Mouse (Mus musculus): ENCODE measurements around the gene Iqck. TPM values are rescaled to one million over a fixed set of nuclear protein-coding genes. Genes with fewer than 3 reads are reported as not detected.

The Iqck gene
- total and polyA plus RNA-seq, 3 experiments: 0.29 to 0.70 (median 0.32) TPM

GRCm38 (mm10) chr7:118827975-118828416 is 27.6 kb upstream of the Iqck start:
- Histone ChIP-seq H3K4me1 (ENCODE audit: control insufficient read depth, insufficient read depth, low read length) (no peaks in the 10 kb centered on the region), H3K9ac (ENCODE audit: low read depth, low read length) (no peak overlapping the region), H3K27ac (no peak overlapping the region), H3K36me3 (ENCODE audit: control insufficient read depth, insufficient read depth, low read length) (no peaks in the 10 kb centered on the region), H3K4me3 (no peak overlapping the region), H3K27me3 (ENCODE audit: control insufficient read depth, insufficient read depth, low read length) (no peaks in the 10 kb centered on the region), H3K79me2 (replicated peaks; ENCODE audit: control insufficient read depth, insufficient read depth, low read length) (no peaks in the 10 kb centered on the region)
- intact Hi-C loops (cut with DNase I): no loop called here
- 78% methylated on average over 5 of the region's 5 CpGs for WGBS
- TF ChIP-seq CTCF (IDR thresholded peaks at IDR 0.05) (no peak), POLR2A (IDR thresholded peaks at IDR 0.05; ENCODE audit: insufficient read depth, low read depth, low read length) (no peak), EP300 (IDR thresholded peaks at IDR 0.05; ENCODE audit: insufficient read depth, low read depth, low read length) (no peak)
- no peak for DNase-seq

GRCm38 (mm10) chr7:118837901-118838300 is 17.7 kb upstream of the Iqck start:
- Histone ChIP-seq H3K36me3 (ENCODE audit: control insufficient read depth, insufficient read depth, low read length) (peaks cover 5% of the 10 kb centered on the region; the same call in 1 of the 2 replicates), H3K79me2 (replicated peaks; ENCODE audit: control insufficient read depth, insufficient read depth, low read length) (no peaks in the 10 kb centered on the region), H3K27ac (no peak overlapping the region), H3K9ac (ENCODE audit: low read depth, low read length) (no peak overlapping the region), H3K27me3 (ENCODE audit: control insufficient read depth, insufficient read depth, low read length) (no peaks in the 10 kb centered on the region), H3K4me3 (no peak overlapping the region), H3K4me1 (ENCODE audit: control insufficient read depth, insufficient read depth, low read length) (peaks cover 3% of the 10 kb centered on the region)
- DNase-seq: no peak
- intact Hi-C loops (cut with DNase I): no loop called here
- WGBS: 87% methylated on average over 5 of the region's 5 CpGs
- TF ChIP-seq EP300 (IDR thresholded peaks at IDR 0.05; ENCODE audit: insufficient read depth, low read depth, low read length): no peak

- Histone ChIP-seq H3K79me2 (replicated peaks; ENCODE audit: control insufficient read depth, insufficient read depth, low read length) (no peaks in the 10 kb centered on the region), H3K4me1 (ENCODE audit: control insufficient read depth, insufficient read depth, low read length) (peaks cover 3% of the 10 kb centered on the region), H3K36me3 (ENCODE audit: control insufficient read depth, insufficient read depth, low read length) (peaks cover 5% of the 10 kb centered on the region), H3K27me3 (ENCODE audit: control insufficient read depth, insufficient read depth, low read length) (no peaks in the 10 kb centered on the region), H3K27ac (no peak overlapping the region), H3K9ac (ENCODE audit: low read depth, low read length) (no peak overlapping the region), H3K4me3 (no peak overlapping the region)
- TF ChIP-seq CTCF (IDR thresholded peaks at IDR 0.05) (no peak), EP300 (IDR thresholded peaks at IDR 0.05; ENCODE audit: insufficient read depth, low read depth, low read length) (no peak), POLR2A (IDR thresholded peaks at IDR 0.05; ENCODE audit: insufficient read depth, low read depth, low read length) (no peak)
- 54% methylated on average over 8 of the region's 8 CpGs for WGBS
- DNase-seq: no peak
- intact Hi-C loops (cut with DNase I): no loop called here
Observed at GRCm38 (mm10) chr7:118841030-118841745, 14.4 kb upstream of the Iqck start.

- no peak for DNase-seq
- H3K4me1 ChIP-seq (ENCODE audit: control insufficient read depth, insufficient read depth, low read length): peaks cover 3% of the 10 kb centered on the region
- WGBS: 6% methylated on average over 1 of the region's 1 CpGs
- 0 out of 2 replicates have a peak overlapping the region, but pooled peaks have one; percentile 17 for H3K9ac ChIP-seq (ENCODE audit: low read depth, low read length)
- H3K27me3 ChIP-seq (ENCODE audit: control insufficient read depth, insufficient read depth, low read length): no peaks in the 10 kb centered on the region
- intact Hi-C loops (cut with DNase I): no loop called here
- no peak overlapping the region; the same call in 1 of the 2 replicates for H3K27ac ChIP-seq
- TF ChIP-seq POLR2A (IDR thresholded peaks at IDR 0.05; ENCODE audit: insufficient read depth, low read depth, low read length): no peak
- peak; percentile 23 for TF ChIP-seq CTCF (IDR thresholded peaks at IDR 0.05)
- H3K79me2 ChIP-seq (replicated peaks; ENCODE audit: control insufficient read depth, insufficient read depth, low read length): no peaks in the 10 kb centered on the region
- H3K36me3 ChIP-seq (ENCODE audit: control insufficient read depth, insufficient read depth, low read length): peaks cover 5% of the 10 kb centered on the region
- H3K4me3 ChIP-seq: no peak overlapping the region
Observed at GRCm38 (mm10) chr7:118841796-118842195, 13.8 kb upstream of the Iqck start.

- Histone ChIP-seq H3K4me1 (ENCODE audit: control insufficient read depth, insufficient read depth, low read length) (peaks cover 3% of the 10 kb centered on the region), H3K36me3 (ENCODE audit: control insufficient read depth, insufficient read depth, low read length) (peaks cover 5% of the 10 kb centered on the region), H3K79me2 (replicated peaks; ENCODE audit: control insufficient read depth, insufficient read depth, low read length) (no peaks in the 10 kb centered on the region), H3K9ac (ENCODE audit: low read depth, low read length) (no peak overlapping the region), H3K27me3 (ENCODE audit: control insufficient read depth, insufficient read depth, low read length) (no peaks in the 10 kb centered on the region), H3K4me3 (no peak overlapping the region), H3K27ac (no peak overlapping the region)
- intact Hi-C loops (cut with DNase I): no loop called here
- WGBS: 52% methylated on average over 4 of the region's 4 CpGs
- DNase-seq: no peak
- TF ChIP-seq EP300 (IDR thresholded peaks at IDR 0.05; ENCODE audit: insufficient read depth, low read depth, low read length) (no peak), POLR2A (IDR thresholded peaks at IDR 0.05; ENCODE audit: insufficient read depth, low read depth, low read length) (no peak), CTCF (IDR thresholded peaks at IDR 0.05) (no peak)
Observed at GRCm38 (mm10) chr7:118842938-118843337, 12.6 kb upstream of the Iqck start.

GRCm38 (mm10) chr7:118845141-118845540 is 10.4 kb upstream of the Iqck start:
- H3K36me3 ChIP-seq (ENCODE audit: control insufficient read depth, insufficient read depth, low read length): peaks cover 5% of the 10 kb centered on the region
- H3K9ac ChIP-seq (ENCODE audit: low read depth, low read length): no peak overlapping the region
- 59% methylated on average over 5 of the region's 5 CpGs for WGBS
- H3K27me3 ChIP-seq (ENCODE audit: control insufficient read depth, insufficient read depth, low read length): no peaks in the 10 kb centered on the region
- no peak overlapping the region for H3K27ac ChIP-seq
- H3K79me2 ChIP-seq (replicated peaks; ENCODE audit: control insufficient read depth, insufficient read depth, low read length): no peaks in the 10 kb centered on the region
- H3K4me3 ChIP-seq: no peak overlapping the region
- no peak for DNase-seq
- H3K4me1 ChIP-seq (ENCODE audit: control insufficient read depth, insufficient read depth, low read length): peaks cover 5% of the 10 kb centered on the region
- intact Hi-C loops (cut with DNase I): no loop called here
- TF ChIP-seq CTCF (IDR thresholded peaks at IDR 0.05): no peak
- TF ChIP-seq EP300 (IDR thresholded peaks at IDR 0.05; ENCODE audit: insufficient read depth, low read depth, low read length): no peak
- no peak for TF ChIP-seq POLR2A (IDR thresholded peaks at IDR 0.05; ENCODE audit: insufficient read depth, low read depth, low read length)

All from heart, adult 2 months (tissue).